Mouse (Mus musculus) left cerebral cortex, adult 11 months (tissue): ENCODE measurements around the gene Rnase10.
"Not testable (repeated sequence)": the region's sequence is repeated elsewhere in the genome, so short reads cannot be mapped to it uniquely, and the experiment has no call there.

Experiments used
- DNase-seq: peaks from one replicate; pipeline ENCODE4 v3.0.0; 2022; ENCODE audit warnings: low spot score

Gene Rnase10

GRCm38 (mm10) chr14:51007152-51007801, at the start of gene Rnase10:
TSS of gene Rnase10 (plus strand) at chr14:51007751.
- no peak for DNase-seq

- not testable (repeated sequence) for DNase-seq
Observed at GRCm38 (mm10) chr14:50958289-50958995, 49.1 kb upstream of the Rnase10 start.

- no peak for DNase-seq
Observed at GRCm38 (mm10) chr14:50968216-50968980, 39.2 kb upstream of the Rnase10 start.

GRCm38 (mm10) chr14:50969041-50969440, 38.5 kb upstream of the Rnase10 start:
- no peak for DNase-seq

- DNase-seq: peak; percentile 29
Observed at GRCm38 (mm10) chr14:50969558-50970544, 37.7 kb upstream of the Rnase10 start.

GRCm38 (mm10) chr14:50970822-50971221, 36.7 kb upstream of the Rnase10 start:
- DNase-seq: no peak

- DNase-seq: not testable (repeated sequence)
Observed at GRCm38 (mm10) chr14:50973054-50973453, 34.5 kb upstream of the Rnase10 start.

- DNase-seq: no peak
Observed at GRCm38 (mm10) chr14:50973700-50974099, 33.9 kb upstream of the Rnase10 start.

- DNase-seq: no peak
Observed at GRCm38 (mm10) chr14:50975001-50975400, 32.5 kb upstream of the Rnase10 start.

- no peak for DNase-seq
Observed at GRCm38 (mm10) chr14:50976674-50977073, 30.9 kb upstream of the Rnase10 start.

- not testable (repeated sequence) for DNase-seq
Observed at GRCm38 (mm10) chr14:50978451-50978850, 29.1 kb upstream of the Rnase10 start.

GRCm38 (mm10) chr14:50979631-50980030, 27.9 kb upstream of the Rnase10 start:
- DNase-seq: no peak

GRCm38 (mm10) chr14:50981207-50981606, 26.3 kb upstream of the Rnase10 start:
- DNase-seq: no peak

GRCm38 (mm10) chr14:50981837-50982236, 25.7 kb upstream of the Rnase10 start:
- no peak for DNase-seq

GRCm38 (mm10) chr14:50987668-50988067, 19.9 kb upstream of the Rnase10 start:
- DNase-seq: no peak

- no peak for DNase-seq
Observed at GRCm38 (mm10) chr14:50991037-50991436, 16.5 kb upstream of the Rnase10 start.

- DNase-seq: no peak
Observed at GRCm38 (mm10) chr14:50997088-50997487, 10.5 kb upstream of the Rnase10 start.

- no peak for DNase-seq
Observed at GRCm38 (mm10) chr14:50997999-50998666, 9.4 kb upstream of the Rnase10 start.

GRCm38 (mm10) chr14:51007914-51008713, 563 bp downstream of the Rnase10 start:
- peak; percentile 14 for DNase-seq

- DNase-seq: no peak
Observed at GRCm38 (mm10) chr14:51008781-51009180, 1.2 kb downstream of the Rnase10 start.
